Mouse (Mus musculus): Measurements from ENCODE around the gene Prima1.

Gene Prima1

GRCm38 (mm10) chr12:103223671-103224070, 18.3 kb downstream of the Prima1 start:
- DNase-seq (ENCODE audit: low read depth), result no peak

DNA sequence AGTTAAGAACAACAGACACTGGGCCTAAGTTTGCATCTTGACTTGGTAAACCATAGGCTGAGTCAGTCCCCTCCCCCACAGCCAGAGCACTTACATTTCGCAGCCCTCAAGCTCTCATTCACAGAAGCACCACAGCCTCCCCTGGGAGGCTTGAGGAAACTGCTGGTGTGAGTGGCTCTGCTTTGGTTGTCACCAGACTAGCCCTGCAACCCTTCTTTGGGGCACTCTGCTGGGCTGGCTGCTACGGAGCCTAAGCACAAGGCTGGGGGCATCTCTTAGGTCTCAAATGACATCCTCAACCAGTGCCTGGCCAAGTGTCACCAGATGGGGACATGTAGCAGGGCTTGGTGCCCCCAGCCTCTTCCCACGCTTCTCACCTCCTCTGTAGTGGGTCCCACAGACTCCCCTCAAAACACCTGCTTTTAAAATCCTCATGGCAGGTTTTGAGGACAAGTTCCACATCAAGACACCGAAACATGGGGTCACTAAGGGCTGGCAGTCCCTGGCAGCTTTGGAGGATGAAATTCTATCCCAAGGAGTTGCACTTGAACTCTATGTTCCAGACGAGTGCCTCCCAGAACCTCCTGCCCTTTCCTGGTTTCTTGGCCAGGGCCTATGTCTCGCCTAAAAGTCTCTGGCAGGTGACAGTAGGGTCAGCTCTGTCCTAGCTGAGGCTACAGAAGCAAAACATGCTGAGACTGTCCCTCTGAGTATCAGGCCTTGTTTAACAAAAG, 25.9 kb downstream of the Prima1 start:
- DNase-seq (ENCODE audit: low read depth), result no peak

- no peak for DNase-seq (ENCODE audit: low read depth)
Measured at GRCm38 (mm10) chr12:103214797-103215196, 27.2 kb downstream of the Prima1 start.

GRCm38 (mm10) chr12:103214270-103214669, 27.7 kb downstream of the Prima1 start:
- DNase-seq (ENCODE audit: low read depth), result no peak

GRCm38 (mm10) chr12:103213591-103213990, 28.4 kb downstream of the Prima1 start:
- DNase-seq (ENCODE audit: low read depth), result no peak

DNA sequence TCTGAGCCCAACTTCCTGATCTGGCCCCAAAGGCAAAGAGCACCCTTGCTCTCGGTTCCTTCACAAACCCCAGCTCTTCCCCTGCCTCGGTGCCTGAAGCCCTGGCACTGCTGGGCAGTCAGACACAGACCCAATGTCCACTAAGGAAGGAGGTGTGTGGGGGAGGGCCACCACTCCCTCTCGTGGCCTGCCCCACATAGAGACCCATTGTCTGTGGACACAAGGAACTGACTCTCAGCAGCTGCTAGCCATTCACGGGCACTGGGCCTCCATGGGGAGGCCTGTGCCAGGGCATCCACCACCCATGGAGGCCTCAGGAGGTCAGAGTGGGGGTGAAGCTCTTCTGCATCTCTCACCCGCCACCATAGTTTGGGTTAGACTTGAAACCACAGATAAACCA, 30.9 kb downstream of the Prima1 start:
- no peak for DNase-seq (ENCODE audit: low read depth)

- DNase-seq (ENCODE audit: low read depth), result no peak
Measured at GRCm38 (mm10) chr12:103209581-103209980, 32.4 kb downstream of the Prima1 start.

GRCm38 (mm10) chr12:103205561-103205960, 36.4 kb downstream of the Prima1 start:
- no peak for DNase-seq (ENCODE audit: low read depth)

GRCm38 (mm10) chr12:103202592-103203544, 39.1 kb downstream of the Prima1 start:
- peak; percentile 6 for DNase-seq (ENCODE audit: low read depth)

DNA sequence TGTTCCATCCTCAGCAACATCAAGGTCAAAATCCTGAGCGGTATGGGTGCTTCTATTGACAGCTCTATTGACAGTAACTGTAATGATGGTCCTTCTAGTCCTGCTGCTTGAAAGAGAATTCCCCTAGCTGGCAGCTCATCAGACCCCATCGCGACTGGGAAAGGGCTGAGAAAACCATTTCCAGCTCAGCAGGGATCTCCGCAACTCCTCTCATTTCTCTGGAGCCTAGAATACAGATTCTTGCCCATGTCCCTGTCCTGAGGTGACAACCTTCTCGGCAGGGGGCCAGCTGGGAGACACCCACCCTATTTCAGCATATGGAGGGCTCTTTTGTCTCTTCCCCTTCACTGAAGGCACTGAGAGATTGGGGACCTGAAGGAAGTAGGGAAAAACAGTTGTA, 49.0 kb downstream of the Prima1 start:
- no peak for DNase-seq (ENCODE audit: low read depth)

GRCm38 (mm10) chr12:103189771-103190170, 52.2 kb downstream of the Prima1 start:
- DNase-seq (ENCODE audit: low read depth), result no peak

GRCm38 (mm10) chr12:103188223-103188622, 53.7 kb downstream of the Prima1 start:
- no peak for DNase-seq (ENCODE audit: low read depth)

- DNase-seq (ENCODE audit: low read depth), result no peak
Measured at GRCm38 (mm10) chr12:103187020-103187419, 54.9 kb downstream of the Prima1 start.

DNA sequence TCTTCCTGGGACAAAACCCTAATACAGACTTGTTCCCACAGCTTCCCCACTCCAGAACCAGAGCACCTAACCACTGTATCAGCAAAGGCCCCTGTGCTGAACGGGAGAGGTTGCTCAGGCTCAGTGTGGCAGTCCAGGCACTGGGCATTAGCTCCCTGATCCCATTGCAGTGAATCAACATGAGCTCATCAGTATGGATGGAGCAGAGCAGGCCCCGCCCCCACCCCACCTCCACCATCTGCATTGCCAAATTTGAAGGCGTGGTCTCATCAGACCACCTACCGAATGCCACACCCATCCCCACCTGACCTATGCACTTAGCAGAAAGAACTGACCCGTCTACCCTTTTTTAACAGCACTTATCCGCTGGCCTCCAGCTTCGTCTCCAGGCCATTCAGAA, 58.9 kb downstream of the Prima1 start:
- DNase-seq (ENCODE audit: low read depth), result no peak

DNA sequence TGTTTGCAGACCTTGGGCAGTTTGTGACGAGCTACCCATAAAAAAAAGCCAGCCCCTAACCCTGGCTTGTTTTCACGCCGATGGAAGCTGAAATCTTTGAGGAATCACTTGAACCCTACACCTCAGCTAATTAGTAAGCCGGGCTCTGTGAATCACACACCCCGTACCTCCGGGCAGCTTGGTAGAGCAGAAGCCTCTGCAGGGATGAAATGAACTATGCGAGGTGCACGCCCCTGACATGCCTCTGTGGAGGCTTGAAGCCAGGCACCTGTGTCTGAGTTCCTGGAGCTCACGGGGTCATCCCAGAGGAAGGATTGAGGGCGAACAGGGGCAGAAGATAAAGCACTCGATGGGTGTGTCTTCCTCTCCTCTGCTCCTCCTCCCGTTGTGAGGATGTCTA, 73.1 kb downstream of the Prima1 start:
- DNase-seq (ENCODE audit: low read depth), result no peak

- DNase-seq (ENCODE audit: low read depth), result no peak
Measured at GRCm38 (mm10) chr12:103164101-103165030, 77.6 kb downstream of the Prima1 start.

- DNase-seq (ENCODE audit: low read depth), result no peak
Measured at GRCm38 (mm10) chr12:103163596-103163995, 78.4 kb downstream of the Prima1 start.

DNA sequence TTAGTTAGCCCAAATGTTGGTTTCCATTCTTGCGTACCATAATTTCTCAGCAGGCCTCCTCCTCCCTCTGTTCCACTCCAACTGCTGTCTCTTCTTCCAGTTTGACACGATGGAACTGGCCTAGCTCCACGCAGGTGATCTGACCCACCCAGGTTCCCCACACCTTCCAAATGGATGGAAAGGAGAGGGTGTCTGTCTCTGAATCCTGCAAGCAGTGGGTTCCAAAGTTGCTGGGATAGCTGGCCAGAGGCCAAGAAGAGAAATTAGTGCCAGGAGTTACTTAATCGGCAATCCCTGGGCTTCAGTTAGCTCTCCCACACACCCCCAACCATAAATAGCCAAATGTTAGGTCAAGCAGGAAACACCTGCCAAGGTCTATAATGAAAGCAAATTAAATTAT, 81.2 kb downstream of the Prima1 start:
- DNase-seq (ENCODE audit: low read depth), result no peak

GRCm38 (mm10) chr12:103159016-103159415, 82.9 kb downstream of the Prima1 start:
- no peak for DNase-seq (ENCODE audit: low read depth)

DNA sequence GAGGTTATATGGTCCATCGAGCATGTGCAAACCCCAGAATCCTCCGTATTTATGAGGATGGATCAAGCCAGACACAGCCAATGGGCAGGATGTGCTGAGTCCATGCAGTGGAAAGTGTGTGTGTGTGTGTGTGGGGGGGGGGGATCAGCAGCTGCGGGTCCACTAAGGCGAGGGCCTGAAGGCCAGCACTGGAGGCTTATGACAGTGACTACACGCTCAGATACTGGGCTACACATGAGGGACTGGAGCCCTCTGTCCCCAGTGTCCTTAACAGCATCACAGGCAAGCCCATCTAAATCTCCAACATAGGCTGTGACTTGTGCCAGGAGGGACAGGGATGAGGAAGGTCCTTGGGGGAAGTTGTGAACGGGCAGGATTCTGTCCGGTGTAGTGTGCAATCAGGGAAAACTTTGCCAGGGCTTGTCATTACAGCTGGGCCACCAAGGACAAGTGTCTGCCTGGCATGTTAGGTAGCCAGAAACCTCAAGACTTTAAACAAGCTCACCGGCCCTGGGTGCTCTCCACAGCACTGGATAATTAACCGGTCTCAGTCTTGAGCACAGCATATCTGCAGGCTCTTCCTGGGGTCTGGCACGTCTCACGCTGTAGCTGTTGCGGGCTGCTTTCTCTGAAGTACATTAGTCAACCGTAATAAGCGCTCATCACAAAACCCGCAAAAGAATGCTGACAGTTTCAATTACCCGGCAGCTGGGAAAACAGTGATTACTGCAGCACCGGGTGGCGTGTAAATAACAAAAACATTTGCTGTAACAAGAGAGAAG, 84.6 kb downstream of the Prima1 start:
- no peak for DNase-seq (ENCODE audit: low read depth)

GRCm38 (mm10) chr12:103155406-103155805, 86.5 kb downstream of the Prima1 start:
- DNase-seq (ENCODE audit: low read depth), result no peak
